Mouse (Mus musculus) c-Kit-positive CD71-negative TER-119-negative erythroid progenitor cells, embryonic 14.5 days (primary cell): ENCODE results near the gene Cmtm3.

Source experiments
- DNase-seq: peaks from one replicate; pipeline ENCODE4 v3.0.0-alpha.2; 2013; ENCODE audit warnings: low read depth

Gene Cmtm3

DNA sequence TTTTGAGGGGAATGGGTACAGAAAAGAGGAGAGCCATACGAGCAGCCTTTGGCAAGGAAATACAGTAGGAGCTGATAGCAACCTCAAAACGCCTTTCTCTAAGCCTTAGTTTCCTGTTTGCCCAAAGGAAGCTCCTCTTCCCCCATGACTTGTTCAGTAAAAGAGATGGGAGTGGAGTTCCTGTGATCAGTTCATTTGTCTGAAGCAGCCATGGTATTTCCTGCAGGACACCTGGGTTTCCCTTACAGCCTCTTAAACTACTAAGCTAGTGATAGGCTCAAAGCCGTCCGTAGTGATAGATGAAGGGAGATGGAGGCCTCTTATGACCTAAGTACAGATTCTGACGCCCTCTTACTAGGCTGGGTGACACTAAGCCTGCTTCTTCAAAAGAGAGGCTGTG is 3.2 kb downstream of the Cmtm3 start:
- no peak for DNase-seq

DNA sequence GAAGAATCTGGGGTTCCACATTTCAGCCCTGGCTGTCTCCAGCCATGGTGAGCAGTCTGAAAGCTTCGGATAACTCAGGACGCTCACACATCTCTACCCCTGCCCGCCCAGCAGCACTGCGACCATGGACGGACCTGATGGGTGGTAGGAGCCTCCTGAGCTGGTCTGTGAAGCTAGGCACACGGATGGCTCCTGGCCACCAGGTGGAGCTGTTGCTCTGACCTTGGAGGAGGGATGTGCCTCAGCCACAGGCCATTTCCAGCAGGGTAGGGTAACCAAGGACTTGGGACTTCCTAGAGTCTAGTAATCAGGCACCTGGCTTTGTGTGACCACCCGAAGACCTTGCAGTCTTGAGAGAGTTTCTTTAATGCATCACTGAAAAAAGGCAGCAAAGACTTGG is 4.7 kb downstream of the Cmtm3 start:
- peak; percentile 74 for DNase-seq

DNA sequence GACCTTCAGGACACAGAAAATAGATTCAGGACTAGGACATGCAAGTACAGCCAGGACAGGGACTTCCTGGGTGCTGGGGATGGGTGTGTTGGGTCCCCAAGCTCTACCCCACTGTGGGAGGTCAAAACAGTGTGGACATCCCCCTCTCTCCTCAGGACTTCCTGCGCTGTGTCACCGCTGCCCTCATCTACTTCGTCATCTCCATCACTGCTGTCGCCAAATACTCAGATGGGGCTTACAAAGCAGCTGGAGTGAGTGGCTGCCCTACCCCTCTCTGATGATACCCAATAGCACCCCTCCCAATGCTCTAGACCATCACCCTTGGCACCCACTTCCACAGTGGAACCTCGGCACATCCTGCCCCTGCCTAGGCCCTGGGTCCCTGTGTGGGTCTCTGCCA is 5.4 kb downstream of the Cmtm3 start:
- no peak for DNase-seq

DNA sequence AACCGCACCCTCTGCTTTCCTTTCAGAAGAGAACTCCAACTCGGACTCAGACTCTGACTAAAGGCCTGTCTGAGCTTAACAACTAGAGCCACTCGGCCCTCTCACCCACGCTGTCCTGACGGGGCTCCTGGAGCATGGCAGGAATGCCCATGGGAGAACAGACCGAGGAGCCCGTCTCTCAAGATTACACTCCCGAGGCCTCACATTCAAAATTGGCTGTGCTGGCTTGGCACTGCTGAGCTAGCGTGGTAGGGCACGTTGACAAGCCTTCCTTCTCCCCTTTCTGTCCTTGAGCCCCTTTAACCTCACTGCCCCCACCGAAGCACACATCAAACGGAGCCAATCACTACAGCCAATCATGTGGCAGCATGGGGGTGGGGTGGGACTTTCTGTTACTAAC is 7.5 kb downstream of the Cmtm3 start:
- no peak for DNase-seq

DNA sequence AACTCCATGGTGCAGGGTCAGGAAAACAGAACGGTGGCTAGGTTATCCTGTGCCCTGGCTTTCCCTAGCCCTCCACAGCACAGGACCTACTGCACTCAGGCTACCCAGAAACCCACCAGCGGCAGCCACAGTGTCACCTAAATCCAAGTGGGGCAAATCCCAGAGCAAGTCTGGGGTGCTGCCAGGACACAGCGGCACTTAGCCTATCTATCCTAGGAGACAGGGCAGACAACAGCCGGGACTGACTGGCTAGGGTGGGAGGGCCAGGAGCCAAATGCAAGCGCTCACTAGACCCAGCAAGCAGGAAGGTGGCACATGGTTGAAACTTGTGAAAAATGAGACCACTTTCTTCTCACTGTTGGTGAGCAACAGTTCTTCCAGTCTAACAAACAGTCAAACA is 9.8 kb downstream of the Cmtm3 start:
- no peak for DNase-seq

DNA sequence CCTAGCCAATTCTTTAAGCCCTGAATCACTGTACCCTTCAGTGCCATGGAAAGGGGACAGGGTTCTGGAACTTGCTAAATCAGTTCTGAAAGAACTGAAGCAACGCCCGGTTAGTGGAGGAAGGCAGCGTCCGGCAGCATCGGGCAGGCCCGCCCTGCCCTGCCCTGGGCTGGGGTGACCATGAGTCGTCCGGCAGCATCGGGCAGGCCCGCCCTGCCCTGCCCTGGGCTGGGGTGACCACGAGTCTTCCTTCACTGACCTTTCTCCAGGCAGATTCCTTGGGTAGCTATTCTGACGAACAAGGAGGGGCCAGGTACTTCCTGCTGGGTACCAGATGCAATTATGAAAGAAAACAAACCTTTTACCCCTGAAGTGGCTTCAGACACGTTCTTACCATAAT is 10.8 kb downstream of the Cmtm3 start:
- no peak for DNase-seq

DNA sequence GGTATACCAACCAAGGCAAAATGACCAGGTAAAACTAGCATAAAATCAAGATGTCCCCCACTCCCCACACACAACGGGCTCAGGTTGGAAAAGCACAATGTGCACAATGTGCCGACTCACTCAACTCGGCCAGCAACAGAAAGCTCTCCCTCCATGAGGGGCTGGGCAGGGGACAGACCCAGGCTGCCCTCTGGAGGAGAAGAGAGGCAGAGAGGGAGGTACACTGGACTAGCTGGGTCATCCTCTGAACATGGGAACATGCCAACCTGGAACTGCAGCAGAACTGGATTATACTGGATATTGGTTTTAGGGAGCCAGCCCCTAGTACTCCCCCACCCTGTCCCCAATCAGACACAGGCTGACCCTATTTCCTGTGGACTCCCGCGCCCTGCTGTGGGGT is 14.0 kb downstream of the Cmtm3 start:
- no peak for DNase-seq

DNA sequence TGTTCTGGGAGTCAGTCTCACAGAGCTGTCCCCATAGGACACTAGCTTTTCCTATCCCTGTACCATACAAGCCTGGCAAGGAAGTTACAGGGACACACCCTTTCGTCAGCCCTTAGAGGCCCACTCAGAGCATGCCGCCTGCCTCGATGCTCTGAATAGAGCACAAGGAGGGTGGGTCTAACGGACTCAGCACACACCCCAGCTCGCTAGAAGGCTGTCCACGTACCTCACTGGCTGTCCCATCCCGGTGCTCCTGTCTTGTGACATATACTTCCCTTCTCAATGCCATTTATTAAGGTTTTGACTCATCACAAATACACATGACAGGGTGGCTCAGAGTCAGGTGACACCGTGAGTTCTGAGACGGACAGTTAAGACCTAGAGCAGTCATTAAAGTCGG is 15.3 kb downstream of the Cmtm3 start:
- DNase-seq, result no peak

DNA sequence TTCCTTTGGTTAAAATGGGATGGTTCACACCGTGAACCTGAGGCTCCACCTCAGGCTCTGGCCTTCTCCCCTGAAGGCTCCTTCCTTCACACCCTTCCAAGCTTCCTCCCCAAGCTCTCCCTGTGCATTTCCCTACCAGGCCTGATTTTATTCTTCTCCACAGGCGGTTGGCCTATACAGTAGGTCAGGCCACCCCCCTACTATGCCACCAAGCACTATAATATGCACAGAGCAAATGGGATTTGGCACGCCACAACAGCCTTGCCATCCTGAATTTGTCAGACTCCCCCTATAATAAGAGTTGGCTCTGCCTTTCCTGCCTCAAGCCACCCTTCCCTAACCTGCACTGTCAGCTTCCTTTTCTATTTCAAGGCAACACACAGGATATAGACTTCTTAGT is 19.4 kb downstream of the Cmtm3 start:
- no peak for DNase-seq

DNA sequence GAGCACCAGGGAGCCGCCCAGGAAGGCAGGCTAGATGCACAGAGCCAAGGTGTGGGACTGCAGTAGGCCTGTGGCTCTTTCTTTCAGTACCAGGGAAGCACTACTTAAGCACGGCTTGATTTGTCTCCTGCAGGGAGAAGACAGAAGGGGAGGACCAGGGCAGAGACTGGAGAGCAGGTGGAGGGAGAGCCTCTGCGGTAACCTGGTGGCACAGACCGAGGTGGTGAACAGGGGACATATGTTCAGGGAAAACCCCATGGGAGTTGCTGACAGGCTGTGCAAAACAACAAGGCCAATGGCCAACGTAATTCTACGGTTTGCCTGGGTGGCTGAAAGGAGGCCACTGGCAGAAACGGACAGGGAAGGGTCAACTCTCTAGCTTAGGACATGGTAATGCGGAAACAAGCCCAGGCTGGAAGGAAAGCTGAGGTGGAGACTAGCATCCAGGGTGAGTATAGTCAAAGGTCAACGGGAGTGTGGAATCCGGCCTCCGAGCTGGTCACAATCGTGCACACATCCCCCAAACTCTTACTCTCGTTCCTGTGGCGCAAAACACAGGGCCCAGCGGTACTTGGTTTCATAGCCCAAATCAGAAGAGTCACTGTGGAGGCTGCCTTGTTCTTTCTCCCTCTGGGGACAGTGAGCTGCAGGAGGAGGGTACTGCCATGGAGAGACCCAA is 20.7 kb downstream of the Cmtm3 start:
- no peak for DNase-seq

DNA sequence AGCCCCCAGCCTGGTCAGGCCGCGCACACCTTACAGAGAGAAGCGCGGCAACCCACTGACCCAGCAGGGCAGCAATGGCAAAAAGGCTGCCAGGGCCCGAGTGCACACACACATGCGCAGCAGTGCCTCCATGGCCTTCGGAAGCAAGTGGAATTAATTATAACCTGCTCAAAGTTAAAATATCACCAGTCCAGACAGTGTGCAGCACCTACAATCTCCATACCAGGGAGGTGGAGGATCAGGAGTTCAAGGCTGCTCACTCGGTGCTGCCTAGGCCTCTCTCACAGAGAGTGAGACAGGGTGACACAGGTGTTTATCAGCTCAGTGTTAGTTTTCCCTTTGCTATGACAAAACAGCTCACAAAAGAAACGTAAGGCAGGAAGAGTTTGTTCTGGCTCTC is 26.5 kb downstream of the Cmtm3 start:
- no peak for DNase-seq

DNA sequence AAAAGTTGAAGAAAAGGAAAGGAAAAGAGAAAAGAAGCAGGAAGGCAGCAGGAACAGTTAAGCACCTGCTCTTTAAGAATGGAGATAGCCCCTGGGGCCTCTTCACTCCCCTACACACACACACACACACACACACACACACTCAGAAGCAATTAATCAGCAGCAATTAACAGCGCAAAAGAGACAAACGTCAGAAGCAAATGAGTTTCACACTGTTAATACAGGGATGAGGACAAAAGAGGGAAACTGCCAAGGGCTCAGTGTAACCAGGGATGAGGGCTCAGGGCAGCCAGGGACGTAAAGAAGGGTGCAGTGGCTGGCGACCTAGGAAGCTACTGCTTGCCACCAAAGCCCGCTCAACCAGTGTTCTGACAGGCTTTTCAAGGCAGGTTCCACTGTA is 28.2 kb downstream of the Cmtm3 start:
- DNase-seq, result no peak

DNA sequence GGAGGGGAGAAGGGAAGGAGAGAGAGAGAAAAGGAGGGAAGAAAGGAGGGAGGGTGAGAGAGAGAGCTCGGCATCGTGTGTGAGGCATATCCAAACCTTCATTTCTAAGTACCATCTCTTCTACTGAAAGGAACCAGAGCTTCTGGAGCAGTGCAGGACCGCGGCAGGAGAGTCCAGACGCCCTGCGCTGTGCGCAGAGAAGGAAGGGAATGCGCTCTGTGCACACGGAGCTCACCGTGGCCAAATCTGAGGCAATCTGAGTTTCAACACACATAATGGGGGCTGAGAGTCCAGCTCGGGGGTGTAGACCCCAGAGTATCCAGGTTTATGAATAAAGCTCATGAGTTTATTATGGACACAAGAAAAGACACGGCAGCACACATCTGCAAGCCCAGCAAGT is 30.4 kb downstream of the Cmtm3 start:
- DNase-seq, result no peak

DNA sequence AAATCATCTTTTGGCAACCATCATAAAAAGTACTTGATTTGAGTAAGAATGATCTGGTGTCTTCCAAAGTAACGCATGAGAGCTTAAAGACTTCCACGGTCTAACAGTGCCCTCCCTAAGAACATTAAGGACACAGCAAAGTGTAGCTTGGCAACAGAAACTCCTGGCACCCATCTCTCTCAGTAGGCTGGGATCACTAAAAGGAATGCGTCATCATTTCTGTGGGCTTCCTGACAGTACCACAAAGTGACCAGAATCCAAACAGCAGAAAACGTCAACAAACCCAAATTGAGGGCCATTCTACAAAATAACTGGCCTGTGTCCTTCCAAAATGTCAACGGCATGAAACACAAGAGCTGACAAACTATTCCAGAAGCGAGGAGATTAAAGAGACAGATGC is 30.9 kb downstream of the Cmtm3 start:
- DNase-seq, result no peak

DNA sequence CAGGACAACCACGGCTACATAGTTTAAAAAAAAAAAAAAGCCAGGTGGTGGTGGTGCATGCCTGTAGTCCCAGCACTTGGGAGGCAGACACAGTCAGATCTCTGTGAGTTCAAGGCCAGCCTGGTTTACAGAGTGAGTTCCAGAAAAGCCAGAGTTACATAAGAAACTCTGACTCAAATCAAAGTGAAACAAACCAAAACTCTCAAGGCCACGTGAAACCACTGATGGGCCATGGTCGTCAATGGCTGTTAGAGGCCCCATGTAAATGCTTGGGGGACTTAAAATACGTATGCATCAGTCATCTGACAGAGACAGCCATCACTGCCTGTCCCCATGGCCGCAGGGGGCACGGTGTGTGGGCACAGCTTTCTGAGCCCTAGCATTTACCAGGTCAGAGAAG is 31.9 kb downstream of the Cmtm3 start:
- no peak for DNase-seq

DNA sequence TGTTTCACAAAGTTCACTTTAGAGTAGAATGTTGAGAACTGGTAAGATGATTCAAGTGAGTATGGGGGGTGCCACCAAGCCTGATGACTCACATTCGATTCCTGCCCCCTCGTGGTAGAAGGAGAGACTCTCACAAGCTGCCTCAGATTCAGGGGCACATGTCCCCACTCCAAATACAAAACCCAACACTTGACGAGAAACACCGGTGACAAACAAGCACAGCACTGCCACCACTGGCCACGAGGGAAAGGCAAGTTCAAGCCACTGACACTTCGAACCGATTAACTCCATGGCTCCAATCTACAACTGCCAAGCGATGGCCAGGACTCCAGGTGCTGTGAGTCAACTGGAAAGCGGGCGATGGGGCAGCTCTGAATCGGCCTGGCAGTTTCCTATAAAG is 34.6 kb downstream of the Cmtm3 start:
- DNase-seq, result no peak

DNA sequence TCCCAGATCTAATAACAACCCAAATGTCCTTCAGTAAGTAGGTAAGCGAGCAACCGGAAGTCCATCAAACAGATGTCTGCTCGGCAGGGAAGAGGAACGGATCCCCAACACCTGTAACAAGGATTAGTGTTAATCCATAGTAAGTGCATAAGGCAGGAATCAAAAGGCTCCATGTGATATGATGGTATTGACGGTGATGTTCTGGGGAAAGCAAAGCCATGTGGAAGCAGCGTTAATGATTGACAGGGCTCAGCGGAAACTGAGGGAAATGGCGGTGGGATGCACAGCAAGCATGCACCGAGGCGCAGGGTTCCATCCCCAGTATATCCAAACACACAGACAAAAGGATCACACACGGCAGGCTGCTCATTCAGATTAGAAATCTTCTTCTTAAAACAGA is 35.1 kb downstream of the Cmtm3 start:
- no peak for DNase-seq

DNA sequence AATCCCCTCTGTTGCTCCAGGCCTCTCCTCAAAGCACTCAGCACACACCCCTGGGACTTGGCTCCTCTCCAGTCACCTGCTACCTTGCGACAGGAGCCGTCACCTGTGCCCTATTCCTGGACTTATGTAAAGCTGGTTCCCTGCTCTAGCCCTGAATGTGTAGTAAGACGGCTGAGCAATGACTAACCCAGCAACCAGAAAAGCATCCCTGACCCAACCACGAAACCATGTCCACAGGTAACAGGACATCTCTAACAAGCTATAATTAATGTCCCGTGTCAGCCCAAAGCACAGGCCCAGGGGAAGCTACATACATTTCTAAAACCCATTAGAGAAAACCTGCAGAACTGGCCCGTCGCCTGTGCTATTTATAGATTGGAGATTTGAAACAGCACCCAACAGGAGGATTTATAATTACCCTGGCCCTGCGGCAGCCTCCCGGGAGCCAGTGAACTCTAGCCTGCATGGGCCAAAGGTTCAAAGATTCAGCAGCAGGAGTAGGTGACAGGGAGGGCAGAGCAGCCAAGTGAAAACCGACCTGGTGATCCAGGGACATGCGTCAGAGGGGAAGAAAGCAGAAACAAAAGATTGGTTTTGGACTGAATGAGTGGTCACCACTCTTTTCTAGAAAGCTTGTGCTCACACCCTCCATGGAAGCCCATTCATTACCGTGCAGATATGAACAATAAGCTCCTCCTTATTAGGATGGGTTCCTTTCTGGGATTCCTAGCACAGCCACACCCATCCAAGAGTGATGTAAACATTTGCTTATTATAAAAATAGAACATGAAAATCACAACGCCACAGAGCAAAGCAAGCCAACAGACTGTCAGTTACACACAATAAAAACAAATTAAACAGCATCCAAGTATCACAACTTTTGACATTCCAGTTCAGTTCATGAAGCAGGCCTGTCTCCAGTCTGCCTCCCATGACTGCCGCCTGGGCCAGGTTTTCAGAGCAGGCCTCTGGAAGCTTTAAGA is 35.9 kb downstream of the Cmtm3 start:
- no peak for DNase-seq

DNA sequence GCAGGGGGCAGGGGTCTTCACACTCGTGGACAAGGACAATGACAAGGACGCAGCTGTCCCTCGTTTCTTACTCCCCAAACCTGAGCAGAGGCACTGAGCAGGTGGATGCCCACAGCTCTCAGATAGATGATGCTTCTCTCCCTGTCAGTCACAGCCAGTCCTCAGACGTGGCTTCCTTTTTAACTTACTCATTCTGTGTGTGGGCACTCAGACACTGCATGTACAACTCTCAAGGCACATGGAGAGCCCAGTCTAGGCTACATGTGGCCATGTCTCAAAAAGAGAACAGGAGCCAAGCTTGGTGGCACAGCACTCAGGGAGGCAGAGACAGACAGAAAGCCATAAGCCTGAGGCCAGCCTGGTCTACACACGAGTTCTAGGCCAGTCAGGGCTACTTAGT is 36.7 kb downstream of the Cmtm3 start:
- DNase-seq, result no peak

DNA sequence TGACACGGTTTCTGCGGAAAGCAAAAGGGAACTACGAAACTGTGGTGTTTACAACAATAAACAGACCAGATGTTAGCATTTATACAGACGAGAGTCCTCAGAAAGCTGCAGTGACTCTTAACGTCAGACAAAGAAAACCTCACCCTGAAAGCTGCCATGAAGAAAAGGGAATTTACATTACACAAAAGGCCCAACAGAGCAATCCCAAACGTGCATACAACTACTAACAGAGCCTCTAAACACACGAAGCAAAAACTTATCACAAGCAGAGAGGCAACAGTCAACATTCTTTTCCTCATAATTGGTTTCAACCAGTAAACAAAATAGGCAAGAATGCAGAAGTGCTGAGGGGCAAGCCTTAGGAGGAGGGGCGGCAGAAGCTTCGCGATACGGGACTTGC is 37.5 kb downstream of the Cmtm3 start:
- no peak for DNase-seq

DNA sequence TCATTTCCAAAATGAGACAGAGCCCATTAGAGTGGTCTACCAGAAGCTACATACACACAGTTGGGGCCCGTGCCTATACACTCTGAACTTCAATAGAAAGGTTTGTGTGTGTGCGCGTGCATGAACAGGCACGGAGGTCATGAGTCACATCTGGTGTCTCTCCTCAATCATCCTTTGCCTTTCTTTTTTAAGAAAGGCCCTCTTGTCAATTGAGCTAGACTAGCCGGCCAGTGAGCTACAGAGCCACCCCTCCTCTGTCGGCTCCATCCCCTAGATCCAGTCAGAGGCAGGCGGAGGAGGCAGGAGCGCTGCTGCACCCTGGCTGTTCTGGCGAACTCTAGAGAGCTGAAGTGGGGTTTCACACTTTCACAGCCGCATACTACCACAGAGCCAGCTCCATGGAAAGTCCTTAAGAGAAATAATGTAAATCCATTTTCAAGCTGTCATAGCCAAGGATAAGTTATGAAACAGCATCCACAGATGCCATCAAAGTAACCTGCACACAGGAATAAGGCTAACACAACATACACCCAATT is 40.2 kb downstream of the Cmtm3 start:
- no peak for DNase-seq

DNA sequence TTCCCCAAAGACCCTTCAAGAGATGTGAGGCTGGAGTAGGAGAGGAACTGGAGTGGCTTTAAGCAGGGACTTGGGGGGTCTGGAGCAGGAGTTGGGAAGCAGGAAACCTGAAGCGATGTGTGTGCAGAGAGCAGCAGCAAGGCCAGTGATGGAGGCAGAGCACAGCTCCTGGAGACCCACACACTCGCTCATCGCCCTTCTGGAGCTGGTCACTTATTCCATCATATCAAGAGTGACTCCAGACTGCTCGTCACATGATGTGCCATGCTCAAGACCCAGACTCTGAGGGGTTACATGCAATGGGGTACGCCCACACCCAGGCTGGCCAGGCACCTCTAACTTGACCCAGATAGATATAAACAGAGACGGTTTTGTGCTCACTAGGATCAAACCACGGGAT is 41.1 kb downstream of the Cmtm3 start:
- no peak for DNase-seq

DNA sequence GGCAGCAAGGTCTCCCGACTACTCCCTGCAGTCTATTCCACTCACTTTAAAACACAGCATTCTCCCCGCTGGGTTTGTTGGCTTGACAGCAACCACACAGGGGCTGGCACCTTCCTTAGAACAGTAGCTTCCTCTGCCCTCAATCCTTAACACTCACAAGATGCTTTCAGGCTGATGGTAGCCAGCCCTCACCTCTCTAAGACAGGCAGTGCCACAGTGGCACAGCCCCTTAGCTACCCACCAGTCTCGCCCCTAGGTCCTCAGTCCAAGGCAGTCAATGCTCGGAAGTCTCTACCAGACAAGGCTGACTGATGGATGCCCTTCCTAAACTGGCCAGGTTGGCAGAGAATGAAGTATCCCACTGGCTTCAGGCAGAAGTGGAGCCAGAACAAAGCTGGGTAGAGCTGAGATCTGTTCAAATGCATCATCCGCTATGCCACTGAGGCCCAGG is 41.8 kb downstream of the Cmtm3 start:
- no peak for DNase-seq
